8 mouse cellular contexts compared by ENCODE assay signal in the genomic region with DNA sequence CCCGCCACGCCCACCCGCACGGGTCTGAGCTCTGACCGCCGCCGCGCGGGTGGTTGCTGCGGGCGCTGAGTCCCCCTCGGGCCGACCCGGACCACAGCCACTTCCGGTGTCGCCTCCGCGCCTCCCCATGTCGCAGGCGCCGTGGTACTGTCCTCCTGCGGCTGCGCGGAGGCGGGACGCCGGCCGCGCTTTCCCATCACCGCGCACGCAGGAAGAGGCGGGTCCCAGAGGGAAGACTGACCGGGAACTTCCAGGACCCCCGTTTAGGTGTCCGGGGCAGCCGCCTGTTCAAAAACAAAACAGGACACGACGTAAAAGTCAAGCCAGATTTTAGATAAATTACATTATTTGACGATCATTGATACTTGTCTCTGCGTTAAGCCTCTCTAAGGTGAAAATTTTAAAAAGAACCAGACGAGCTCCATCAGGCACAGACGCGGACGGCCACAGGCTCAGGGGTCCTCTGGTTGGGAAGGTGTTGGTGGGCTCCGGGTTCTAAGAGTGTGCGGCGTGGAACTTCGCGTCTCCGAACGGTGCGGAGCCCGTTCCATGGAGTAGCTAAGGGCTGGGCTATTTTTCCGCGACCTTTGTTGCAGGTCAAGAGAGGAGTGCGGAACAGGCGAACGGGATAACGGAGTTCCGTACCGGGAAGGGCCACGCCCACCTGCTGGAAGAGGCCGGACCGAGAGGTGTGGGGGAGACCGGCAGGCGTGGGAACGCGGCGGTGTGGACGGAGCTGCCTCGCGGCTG. TPM values are rescaled to one million over a fixed set of nuclear protein-coding genes. Genes with fewer than 3 reads are reported as not detected.
DNase-seq lines count a peak whose midpoint lies in the region; ATAC-seq lines count a peak whose summit lies in the region.

A gene (minus strand): TSS at position 199 of the 750 bp plus-strand sequence.
A gene (plus strand): TSS at position 456 of the 750 bp plus-strand sequence.

- intact Hi-C loops in left cerebral cortex, postnatal 14 days (cut with DNase I) = loop anchor here (2.0 kb wide), 1 partner anchor 35 kb away; a partner anchor contains a TSS

- no peaks in the 10 kb centered on the region for H3K9me3 ChIP-seq in intestine, embryonic 14.5 days (ENCODE audit: control insufficient read depth, low read length)

- peaks cover 27% of the 10 kb centered on the region for H3K4me1 ChIP-seq in intestine, embryonic 14.5 days (replicated peaks; ENCODE audit: control insufficient read depth, insufficient read depth, low read length)

- WGBS in intestine, embryonic 14.5 days = under 1% methylated on average over 68 of the region's 73 CpGs

- H3K36me3 ChIP-seq in intestine, embryonic 14.5 days (ENCODE audit: control insufficient read depth, insufficient read depth, low read length) = peaks cover 16% of the 10 kb centered on the region

- H3K9ac ChIP-seq in intestine, embryonic 14.5 days (ENCODE audit: low read length) = peak within 1 kb of the TSS; percentile 85

- DNase-seq in adrenal gland, adult (ENCODE audit: inconsistent age in 2 of 2, low spot score in 1 of 2) = peak; percentile 97 to 99
- DNase-seq in embryo, embryonic 10.5 days (ENCODE audit: low spot score) = peak; percentile 97
- DNase-seq in gastrocnemius, postnatal 25 days = peak; percentile 95
- peak; percentile 99 for DNase-seq in intestine, embryonic 14.5 days (ENCODE audit: low spot score)
- peak; percentile 95 for DNase-seq in left cerebral cortex, postnatal 14 days (ENCODE audit: low spot score in 2 of 2)
- DNase-seq in mesoderm, embryonic 11.5 days (ENCODE audit: low read depth, low spot score) = peak; percentile 97
- DNase-seq in right cerebral cortex, postnatal 36 days (ENCODE audit: low spot score in 2 of 2) = peak; percentile 93 to 94
- DNase-seq in yolk sac, embryonic 10.5 days (ENCODE audit: low spot score) = peak; percentile 96

- H3K4me3 ChIP-seq in intestine, embryonic 14.5 days (ENCODE audit: low read depth, low read length) = peak within 1 kb of the TSS; percentile 93

- peak within 1 kb of the TSS; percentile 83 for H3K4me2 ChIP-seq in intestine, embryonic 14.5 days (ENCODE audit: low read length)

- H3K27ac ChIP-seq in intestine, embryonic 14.5 days (ENCODE audit: low read depth) = peak within 1 kb of the TSS; percentile 94

- H3K27me3 ChIP-seq in intestine, embryonic 14.5 days (replicated peaks; ENCODE audit: control insufficient read depth, insufficient read depth, low read length) = no peaks in the 10 kb centered on the region

- ATAC-seq in intestine, embryonic 14.5 days (replicated peaks; ENCODE audit: low FRiP score, low TSS enrichment, low read depth) = peak; percentile 94

RNA-seq across cellular contexts. Expression of the first gene that starts in this region (rescaled TPM):
- 10 to 100 TPM; 24.7 to 25.4 TPM for total RNA-seq in gastrocnemius, postnatal 25 days (2021)
- polyA plus RNA-seq in intestine, embryonic 14.5 days (2014; fragmentation: Nextera tagmentation; extraction: Ambion mirVana) = 49.6 and 52.3 TPM in 2 replicates
- 10 to 100 TPM; 22.2 to 26.4 TPM for total RNA-seq in left cerebral cortex, postnatal 14 days (2021)

RNA-seq across cellular contexts. Expression of the second gene that starts in this region (rescaled TPM):
- total RNA-seq in gastrocnemius, postnatal 25 days (2021) = 1 to 10 TPM; 4.6 TPM
- polyA plus RNA-seq in intestine, embryonic 14.5 days (2014; fragmentation: Nextera tagmentation; extraction: Ambion mirVana) = 22.9 and 23.9 TPM in 2 replicates
- total RNA-seq in left cerebral cortex, postnatal 14 days (2021) = 10 to 100 TPM; 12.1 to 12.8 TPM

Comparison
In these comparisons a context has a peak if more than half of its experiments do, and no peak if none do; other contexts are left out.
1. Peak in every context shown above with its lines: DNase-seq, ATAC-seq, H3K4me3 ChIP-seq and H3K27ac ChIP-seq.